Mouse (Mus musculus) Muller cell, postnatal 12 days (primary cell): ENCODE data around the gene Asb2.

Source experiments
- DNase-seq: peaks from one replicate; pipeline ENCODE4 v3.0.0-alpha.2; 2015; ENCODE audit errors: inconsistent ontology term

The Asb2 gene

GRCm38 (mm10) chr12:103360812-103361211 lies 5.0 kb upstream of the Asb2 start:
- DNase-seq = no peak

GRCm38 (mm10) chr12:103358951-103359801 lies 3.4 kb upstream of the Asb2 start:
- DNase-seq = no peak

GRCm38 (mm10) chr12:103358216-103358615 lies 2.4 kb upstream of the Asb2 start:
- no peak for DNase-seq

GRCm38 (mm10) chr12:103356415-103356748 lies 581 bp upstream of the Asb2 start:
- DNase-seq = no peak

GRCm38 (mm10) chr12:103353538-103353937 lies 2.3 kb downstream of the Asb2 start:
- DNase-seq = peak; percentile 93

- no peak for DNase-seq
These were observed 3.1 kb downstream of the Asb2 start for GRCm38 (mm10) chr12:103352735-103353134.

- DNase-seq = peak; percentile 62
These were observed 7.3 kb downstream of the Asb2 start for GRCm38 (mm10) chr12:103348506-103348905.

GRCm38 (mm10) chr12:103347406-103347805 lies 8.4 kb downstream of the Asb2 start:
- DNase-seq = no peak

GRCm38 (mm10) chr12:103346945-103347344 lies 8.9 kb downstream of the Asb2 start:
- peak; percentile 73 for DNase-seq

GRCm38 (mm10) chr12:103344934-103345333 lies 10.9 kb downstream of the Asb2 start:
- no peak for DNase-seq

GRCm38 (mm10) chr12:103343456-103343855 lies 12.3 kb downstream of the Asb2 start:
- no peak for DNase-seq

- peak; percentile 33 for DNase-seq
These were observed 14.6 kb downstream of the Asb2 start for GRCm38 (mm10) chr12:103341212-103341611.

GRCm38 (mm10) chr12:103338162-103338798 lies 17.5 kb downstream of the Asb2 start:
- DNase-seq = no peak

GRCm38 (mm10) chr12:103336766-103337165 lies 19.0 kb downstream of the Asb2 start:
- DNase-seq = no peak

- no peak for DNase-seq
These were observed 22.4 kb downstream of the Asb2 start for GRCm38 (mm10) chr12:103333426-103333825.

- DNase-seq = no peak
These were observed 22.9 kb downstream of the Asb2 start for GRCm38 (mm10) chr12:103332879-103333278.

GRCm38 (mm10) chr12:103331491-103331890 lies 24.3 kb downstream of the Asb2 start:
- DNase-seq = no peak

- no peak for DNase-seq
These were observed 27.2 kb downstream of the Asb2 start for GRCm38 (mm10) chr12:103328448-103329191.

GRCm38 (mm10) chr12:103327107-103327506 lies 28.7 kb downstream of the Asb2 start:
- DNase-seq = no peak

GRCm38 (mm10) chr12:103326569-103326968 lies 29.2 kb downstream of the Asb2 start:
- DNase-seq = no peak

GRCm38 (mm10) chr12:103325156-103325857 lies 30.5 kb downstream of the Asb2 start:
- DNase-seq = peak; percentile 92

- peak; percentile 36 for DNase-seq
These were observed 33.0 kb downstream of the Asb2 start for GRCm38 (mm10) chr12:103322801-103323200.
